Mouse (Mus musculus) B cell, adult 2 months (primary cell): Measurements from ENCODE around the gene Ap2b1.
"Not testable (repeated sequence)": the region's sequence is repeated elsewhere in the genome, so short reads cannot be mapped to it uniquely, and the experiment has no call there.

Source experiments
- DNase-seq, 2 experiments: peaks; one replicate each; pipeline ENCODE4 v3.0.0; 2022

Ap2b1 gene

DNA sequence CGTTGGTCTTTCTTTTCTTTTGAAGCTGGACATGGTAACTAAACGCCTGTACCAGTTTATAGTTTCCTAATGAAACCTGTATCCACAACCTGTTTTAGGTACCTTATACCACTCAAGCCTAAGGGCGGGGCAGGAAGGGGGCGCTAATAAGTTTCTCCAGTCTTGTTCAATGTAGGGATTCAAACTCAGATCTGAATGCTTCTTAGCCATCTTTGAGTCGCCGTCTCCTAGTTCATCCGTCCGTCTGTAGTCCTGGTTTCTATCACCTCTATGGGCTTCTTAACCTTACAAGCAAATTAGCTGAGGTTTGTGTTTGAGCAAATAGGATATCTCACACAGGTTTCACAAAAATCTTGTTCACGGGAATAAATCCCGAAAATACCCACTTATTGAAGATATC, 3.3 kb downstream of the Ap2b1 start:
- DNase-seq: no peak

- peak; percentile 97 for DNase-seq
Measured at GRCm38 (mm10) chr11:83302526-83303251, 3.9 kb downstream of the Ap2b1 start, which contains the start of gene Pex12. TSS of gene Pex12 (minus strand) at chr11:83302586.

DNA sequence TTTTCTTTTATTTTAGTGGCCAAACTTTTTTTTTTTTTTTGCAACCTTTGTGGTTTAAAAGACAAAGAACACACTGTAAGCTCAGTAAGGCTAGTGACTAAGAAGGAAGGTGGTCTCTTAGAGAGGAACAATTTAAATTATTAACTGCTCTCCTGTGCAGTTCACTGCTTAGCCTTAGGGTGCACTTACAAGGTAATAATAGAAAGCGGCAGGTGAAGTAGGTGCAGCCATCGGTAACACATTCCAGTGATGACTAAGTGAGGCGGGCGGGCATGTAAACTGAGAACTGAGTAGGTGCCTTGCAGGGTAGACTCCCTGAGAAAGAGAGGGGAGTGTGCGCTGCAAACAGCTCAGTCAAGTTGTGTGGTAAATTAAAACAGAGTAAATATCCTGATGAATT, 4.9 kb downstream of the Ap2b1 start:
- peak; percentile 3 to 21 for DNase-seq

GRCm38 (mm10) chr11:83304485-83304884, 5.7 kb downstream of the Ap2b1 start:
- DNase-seq: no peak

- DNase-seq: peak; percentile 6 to 16
Measured at GRCm38 (mm10) chr11:83306700-83307253, 8.0 kb downstream of the Ap2b1 start.

DNA sequence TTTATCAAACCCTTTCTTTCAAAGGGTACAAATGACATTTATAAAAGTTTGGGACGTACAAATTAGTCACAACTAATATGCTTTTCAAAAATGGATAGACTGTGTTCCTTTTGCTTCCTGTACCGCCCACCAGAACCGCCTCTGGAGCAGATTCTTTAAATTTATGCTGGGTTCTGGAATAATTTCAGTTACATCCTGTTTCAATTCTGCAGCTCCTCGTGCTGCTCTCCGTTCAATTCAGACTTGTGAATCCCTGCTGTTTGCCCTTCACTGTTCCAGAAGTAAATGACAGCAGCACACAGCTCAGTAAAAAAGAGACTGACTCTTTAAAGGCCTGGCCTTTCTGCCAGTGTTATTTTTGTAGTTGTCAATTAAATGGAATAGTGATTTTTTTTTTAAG, 13.6 kb downstream of the Ap2b1 start:
- DNase-seq: no peak

- no peak for DNase-seq
Measured at GRCm38 (mm10) chr11:83319048-83319447, 20.2 kb downstream of the Ap2b1 start.

DNA sequence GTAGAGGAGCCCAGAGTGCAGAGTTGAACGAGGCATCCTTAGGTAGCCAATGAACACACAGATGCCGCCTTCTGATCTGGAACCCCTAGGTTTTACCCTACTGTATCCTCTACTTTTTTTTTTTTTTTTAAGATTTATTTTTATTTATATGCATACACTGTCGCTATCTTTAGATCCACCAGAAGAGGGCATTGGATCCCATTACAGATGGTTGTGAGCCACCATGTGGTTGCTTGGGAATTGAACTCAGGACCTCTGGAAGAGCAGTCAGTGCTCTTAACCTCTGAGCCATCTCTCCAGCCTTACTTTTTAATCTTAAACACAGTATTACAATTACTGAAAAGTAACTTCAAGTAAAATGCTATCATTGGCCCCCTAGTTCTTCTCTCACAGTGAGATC, 27.9 kb downstream of the Ap2b1 start:
- DNase-seq: not testable (repeated sequence)

- DNase-seq: peak; percentile 72
Measured at GRCm38 (mm10) chr11:83327427-83327826, 28.6 kb downstream of the Ap2b1 start.

- no peak for DNase-seq
Measured at GRCm38 (mm10) chr11:83335826-83336225, 37.0 kb downstream of the Ap2b1 start.

DNA sequence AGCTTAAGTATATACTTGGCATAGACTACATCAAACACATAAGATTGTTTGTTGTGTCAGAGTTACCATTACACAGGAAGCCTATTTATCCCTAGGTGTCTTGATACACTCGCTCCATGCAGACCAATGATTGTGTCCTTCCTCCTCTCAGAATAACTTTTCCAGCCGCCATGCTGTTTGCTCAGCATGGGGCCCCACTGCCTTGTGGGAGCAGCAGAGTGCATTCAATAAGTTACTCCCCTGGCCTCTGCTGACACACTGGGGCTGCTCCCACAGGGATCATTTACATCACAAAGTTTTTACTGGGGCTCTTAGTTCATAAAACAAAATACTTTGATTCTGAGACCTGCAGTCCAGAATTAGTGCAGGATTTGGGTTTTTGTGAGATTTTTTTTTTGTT, 40.9 kb downstream of the Ap2b1 start:
- DNase-seq: no peak

DNA sequence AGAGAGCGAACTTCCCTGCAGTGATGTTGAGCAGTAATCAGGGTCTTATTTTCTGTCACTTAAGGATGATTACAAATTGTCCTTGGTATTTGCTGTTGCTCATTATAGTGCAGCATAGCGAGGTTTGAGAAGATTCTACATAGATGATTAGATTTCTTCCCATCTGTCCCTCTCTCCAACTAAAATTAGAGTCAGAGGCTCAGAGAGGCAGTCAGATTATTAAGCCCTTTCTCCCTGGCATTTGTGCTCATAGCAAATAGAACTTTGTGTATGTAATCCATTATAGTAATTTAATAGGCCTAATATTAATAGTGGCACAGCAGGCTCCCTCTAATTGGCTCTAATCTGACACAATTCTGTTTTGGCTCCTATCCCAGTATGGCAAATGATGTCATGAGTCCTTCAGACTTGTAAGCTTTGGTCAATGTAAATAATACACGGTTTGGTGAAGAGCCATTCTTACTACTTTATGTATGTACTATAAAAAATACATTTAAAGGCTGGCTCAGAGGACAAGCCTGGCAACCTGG, 43.0 kb downstream of the Ap2b1 start:
- no peak for DNase-seq

DNA sequence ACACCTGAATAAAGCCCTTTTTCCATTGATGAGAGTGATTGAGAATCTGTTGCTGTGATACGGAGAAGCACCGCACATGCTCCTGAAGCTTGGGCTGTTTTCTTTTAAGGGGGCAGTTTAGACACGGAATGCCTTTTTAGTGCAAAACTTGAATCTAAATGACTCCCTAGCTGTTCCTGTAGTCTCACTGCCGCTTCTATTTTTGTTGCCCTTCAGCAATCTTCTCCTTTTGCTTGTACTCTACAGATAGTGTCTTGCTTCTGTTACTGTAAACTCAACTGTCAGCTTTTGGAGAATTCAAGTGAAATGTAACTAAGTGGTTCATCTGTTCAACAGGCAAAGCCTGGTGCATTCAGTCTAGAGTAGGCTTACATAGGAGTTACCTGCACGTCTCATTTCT, 56.6 kb downstream of the Ap2b1 start:
- no peak for DNase-seq

GRCm38 (mm10) chr11:83357421-83357820, 58.6 kb downstream of the Ap2b1 start:
- peak; percentile 10 to 30 for DNase-seq

GRCm38 (mm10) chr11:83364656-83365055, 65.8 kb downstream of the Ap2b1 start:
- DNase-seq: no peak

DNA sequence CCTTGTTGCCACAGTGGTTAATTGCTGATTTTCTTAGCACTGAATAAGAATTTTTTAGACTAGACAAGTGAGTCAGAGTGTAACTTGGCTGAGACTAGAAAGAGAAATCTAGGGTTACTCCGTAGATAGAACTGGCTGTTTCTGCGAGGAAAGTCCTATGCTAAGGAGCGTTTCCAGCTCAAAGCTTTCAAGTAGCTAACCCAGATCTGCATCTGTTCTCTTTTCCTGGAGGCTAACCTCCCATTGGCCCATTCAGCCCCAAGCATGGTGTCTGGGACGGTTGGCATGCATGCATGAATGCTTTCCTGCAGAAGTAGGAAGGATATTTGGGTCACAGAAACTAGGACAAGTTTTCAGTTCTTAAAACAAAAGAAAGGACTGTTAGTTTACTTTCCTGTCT, 72.4 kb downstream of the Ap2b1 start:
- DNase-seq: no peak

DNA sequence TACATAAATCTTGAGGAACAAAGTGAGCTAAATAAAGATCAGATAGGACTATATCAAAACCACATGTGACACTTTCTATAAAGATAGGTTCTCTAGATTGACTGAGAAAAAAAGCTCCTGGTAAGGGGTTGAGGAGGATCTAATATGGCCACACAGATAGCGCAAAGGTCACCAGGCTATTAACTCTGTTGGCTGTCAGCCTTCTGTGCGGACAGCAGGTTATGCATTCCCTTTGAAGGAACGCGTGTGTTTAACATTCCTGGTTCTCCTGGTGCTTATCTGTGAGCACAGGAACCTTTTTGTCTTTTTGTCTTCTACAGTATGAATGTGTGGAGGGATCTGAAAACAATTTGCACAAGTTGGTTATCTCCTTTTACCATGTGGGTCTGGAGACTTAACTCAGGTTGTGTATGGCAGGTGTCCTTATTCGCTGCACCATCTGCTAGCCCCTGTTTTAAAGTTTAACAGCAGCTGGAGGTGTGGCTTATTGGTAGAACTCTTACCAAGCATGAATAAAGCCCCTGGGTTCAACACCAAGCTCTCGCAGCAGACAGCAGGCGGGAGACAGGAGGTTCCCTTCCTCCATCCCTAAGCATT, 81.0 kb downstream of the Ap2b1 start:
- no peak for DNase-seq

DNA sequence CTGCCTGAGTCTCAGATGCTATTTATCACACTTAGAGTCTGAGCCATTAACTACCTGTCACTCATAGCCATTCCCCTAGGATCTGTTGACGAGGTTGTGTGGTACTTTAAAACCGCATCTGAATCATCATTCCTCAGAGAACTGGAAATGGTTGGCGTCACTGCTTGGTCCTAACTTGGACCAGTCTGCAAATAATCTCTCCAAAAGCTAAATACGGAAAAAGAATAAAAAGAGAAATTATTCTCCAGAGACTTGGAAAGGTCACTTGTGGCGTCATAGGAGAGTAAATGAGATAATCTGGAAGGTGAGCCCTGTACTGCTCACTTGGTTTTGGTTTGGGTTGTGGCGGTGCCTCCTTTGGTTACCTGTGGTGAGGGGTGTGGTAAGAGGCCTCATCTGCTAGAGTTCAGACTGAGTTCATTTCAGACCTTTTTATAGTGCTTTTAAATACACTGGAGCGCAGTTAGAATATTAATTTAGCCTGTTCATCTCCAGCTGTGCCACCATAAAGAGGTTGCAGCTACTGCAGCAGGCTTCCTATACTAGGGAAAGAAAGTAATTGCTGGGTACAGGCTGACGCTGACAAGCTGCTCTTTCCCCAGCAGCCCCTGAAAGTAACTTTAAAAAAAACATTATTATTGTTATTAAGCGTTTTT, 84.2 kb downstream of the Ap2b1 start:
- DNase-seq: no peak

DNA sequence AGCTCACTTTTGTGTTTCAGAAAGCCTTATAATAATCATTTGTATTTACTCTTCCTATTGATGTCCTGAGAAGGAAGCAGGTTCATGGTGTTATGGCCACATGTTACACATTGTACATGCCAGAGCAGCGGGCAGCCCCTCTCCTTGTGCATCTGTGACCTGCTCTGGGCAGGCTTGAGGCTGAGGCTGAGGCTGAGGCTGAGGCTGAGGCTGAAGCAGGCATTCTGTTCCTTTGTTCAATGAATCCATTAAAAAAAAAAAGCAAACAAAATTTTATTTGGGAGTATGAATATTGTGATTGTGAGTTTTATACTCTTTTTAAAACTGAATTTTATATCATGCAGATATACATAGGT, 84.7 kb downstream of the Ap2b1 start:
- no peak for DNase-seq

DNA sequence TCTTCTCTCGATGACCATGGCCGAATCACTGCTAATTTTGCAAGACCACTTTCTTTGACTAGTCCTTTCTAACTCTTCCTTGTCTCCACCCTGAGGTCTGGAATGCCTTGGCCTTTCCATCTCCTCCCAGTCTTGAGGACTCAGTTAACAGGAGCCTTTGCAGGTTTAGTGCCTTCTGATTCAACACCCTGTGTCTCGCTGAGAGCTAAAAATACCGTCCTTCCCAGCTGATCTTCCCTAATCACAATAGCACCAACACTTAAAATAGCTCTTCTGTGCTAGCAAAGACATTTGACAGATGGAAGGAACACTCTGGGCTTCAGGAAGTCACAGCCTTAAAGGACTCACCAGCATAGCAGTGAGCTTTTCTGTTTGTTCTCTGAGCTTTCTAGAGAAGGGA, 94.2 kb downstream of the Ap2b1 start:
- DNase-seq: no peak

- DNase-seq: no peak
Measured at GRCm38 (mm10) chr11:83394802-83395439, 96.1 kb downstream of the Ap2b1 start.

- no peak for DNase-seq
Measured at GRCm38 (mm10) chr11:83397626-83398025, 98.8 kb downstream of the Ap2b1 start.

GRCm38 (mm10) chr11:83398724-83399123, 99.9 kb downstream of the Ap2b1 start:
- DNase-seq: no peak
